Mouse (Mus musculus) myocyte (in vitro differentiated cells): ENCODE measurements around the gene Zbtb20.

Source experiments
- CEBPB ChIP-seq: IDR thresholded peaks from 2 replicates; pipeline ENCODE4 v1.6.1; 2011; ENCODE audit warnings: mild to moderate bottlenecking, moderate library complexity; ENCODE audit not compliant: poor library complexity, insufficient read depth, severe bottlenecking
- E2F4 ChIP-seq: IDR thresholded peaks from one replicate; pipeline ENCODE4 v1.6.1; 2011; ENCODE audit warnings: mild to moderate bottlenecking, control low read depth, moderate library complexity; ENCODE audit not compliant: insufficient read depth
- MAX ChIP-seq: IDR thresholded peaks from one replicate; pipeline ENCODE4 v1.6.1; 2011; ENCODE audit warnings: low read depth, mild to moderate bottlenecking, control low read depth
- MYOD1 ChIP-seq, 3 experiments: IDR thresholded peaks; one replicate each; pipeline ENCODE4 v1.6.1; 2011; ENCODE audit warnings: control low read depth in 2 of 3, low read depth in 2 of 3, mild to moderate bottlenecking in 2 of 3, moderate library complexity in 1 of 3; ENCODE audit not compliant: insufficient read length in 2 of 3, control insufficient read depth in 1 of 3
- POLR2A ChIP-seq: IDR thresholded peaks from one replicate; pipeline ENCODE4 v1.6.1; 2011; ENCODE audit warnings: low read depth, mild to moderate bottlenecking, control low read depth, moderate library complexity; ENCODE audit not compliant: insufficient read length
- POLR2AphosphoS2 ChIP-seq: IDR thresholded peaks from one replicate; pipeline ENCODE4 v1.6.1; 2011; ENCODE audit warnings: low read depth, control low read depth; ENCODE audit not compliant: insufficient read length
- TCF12 ChIP-seq: IDR thresholded peaks from one replicate; pipeline ENCODE4 v1.6.1; 2011; ENCODE audit warnings: mild to moderate bottlenecking, control low read depth; ENCODE audit not compliant: poor library complexity, insufficient read depth, severe bottlenecking
- TCF3 ChIP-seq: IDR thresholded peaks from one replicate; pipeline ENCODE4 v1.6.1; 2011; ENCODE audit warnings: low read depth, control low read depth; ENCODE audit not compliant: insufficient read length
- USF1 ChIP-seq: IDR thresholded peaks from one replicate; pipeline ENCODE4 v1.6.1; 2011; ENCODE audit warnings: low read depth, mild to moderate bottlenecking, control low read depth, moderate library complexity

GRCm38 (mm10) chr16:43399428-43399827 is 523.7 kb downstream of the Zbtb20 start:
- TF ChIP-seq POLR2A, result no peak
- no peak for TF ChIP-seq POLR2AphosphoS2
- TF ChIP-seq MAX, result no peak
- no peak for TF ChIP-seq USF1
- no peak for TF ChIP-seq TCF12
- TF ChIP-seq E2F4, result no peak
- TF ChIP-seq MYOD1 (IDR thresholded peaks at IDR 0.05; ENCODE audit: control insufficient read depth in 1 of 3, insufficient read length in 2 of 3, low read depth in 2 of 3), result no peak
- no peak for TF ChIP-seq CEBPB
- no peak for TF ChIP-seq TCF3
